Mouse (Mus musculus) natural killer cell, adult 2 months (primary cell): ENCODE measurements around the gene Mettl27.
"Not testable (repeated sequence)": the region's sequence is repeated elsewhere in the genome, so short reads cannot be mapped to it uniquely, and the experiment has no call there.

Experiments used
- DNase-seq, 2 experiments: peaks; one replicate each; pipeline ENCODE4 v3.0.0; 2022; ENCODE audit warnings: low spot score in 2 of 2

Mettl27 gene

GRCm38 (mm10) chr5:134951053-134951884, 19.1 kb downstream of the Mettl27 start:
- DNase-seq, result no peak

- DNase-seq, result no peak
These were observed 23.3 kb downstream of the Mettl27 start for GRCm38 (mm10) chr5:134955491-134955890.

GRCm38 (mm10) chr5:134959114-134959513, 26.9 kb downstream of the Mettl27 start:
- no peak for DNase-seq

GRCm38 (mm10) chr5:134960430-134960829, 28.3 kb downstream of the Mettl27 start:
- no peak for DNase-seq

- no peak for DNase-seq
These were observed 29.4 kb downstream of the Mettl27 start for GRCm38 (mm10) chr5:134961519-134961918.

GRCm38 (mm10) chr5:134963546-134963945, 31.4 kb downstream of the Mettl27 start:
- DNase-seq, result no peak

- DNase-seq, result not testable (repeated sequence)
These were observed 32.5 kb downstream of the Mettl27 start for GRCm38 (mm10) chr5:134964655-134965054.

- peak; percentile 61 to 71 for DNase-seq
These were observed 33.3 kb downstream of the Mettl27 start for GRCm38 (mm10) chr5:134965473-134965851.

- DNase-seq, result peak; percentile 41 to 64
These were observed 34.0 kb downstream of the Mettl27 start for GRCm38 (mm10) chr5:134965852-134966821.

- no peak for DNase-seq
These were observed 35.2 kb downstream of the Mettl27 start for GRCm38 (mm10) chr5:134967164-134967944.

GRCm38 (mm10) chr5:134970671-134971070, 38.5 kb downstream of the Mettl27 start:
- no peak for DNase-seq

- DNase-seq, result no peak
These were observed 40.9 kb downstream of the Mettl27 start for GRCm38 (mm10) chr5:134973081-134973480.

- no peak for DNase-seq
These were observed 41.4 kb downstream of the Mettl27 start for GRCm38 (mm10) chr5:134973526-134973925.

- no peak for DNase-seq
These were observed 42.1 kb downstream of the Mettl27 start for GRCm38 (mm10) chr5:134974294-134974693.

GRCm38 (mm10) chr5:134974921-134975320, 42.8 kb downstream of the Mettl27 start:
- no peak for DNase-seq

GRCm38 (mm10) chr5:134976164-134976563, 44.0 kb downstream of the Mettl27 start:
- no peak for DNase-seq

- no peak for DNase-seq
These were observed 44.5 kb downstream of the Mettl27 start for GRCm38 (mm10) chr5:134976577-134977250.

- no peak for DNase-seq
These were observed 45.7 kb downstream of the Mettl27 start for GRCm38 (mm10) chr5:134977837-134978236.

- DNase-seq, result no peak
These were observed 49.0 kb downstream of the Mettl27 start for GRCm38 (mm10) chr5:134981149-134981548.

- no peak for DNase-seq
These were observed 50.9 kb downstream of the Mettl27 start for GRCm38 (mm10) chr5:134983111-134983510.

GRCm38 (mm10) chr5:134983771-134984170, 51.6 kb downstream of the Mettl27 start:
- no peak for DNase-seq
